Mouse (Mus musculus) CH12.LX (cell line): Measurements from ENCODE around the gene Gas6.

Experiments used
- CHD2 ChIP-seq: IDR thresholded peaks from 2 replicates; pipeline ENCODE4 v1.6.1; 2011; ENCODE audit warnings: low read length, improper control_type of control experiment
- CTCF ChIP-seq, 2 experiments: IDR thresholded peaks in 1 of 2; conservative IDR thresholded peaks in 1 of 2; 2 replicates each; pipeline ENCODE4 v1.5.1; 2011 to 2012; ENCODE audit warnings: low read depth in 2 of 2, low read length in 2 of 2, improper control_type of control experiment in 1 of 2, inconsistent platforms in 1 of 2, mild to moderate bottlenecking in 1 of 2, moderate library complexity in 1 of 2
- EP300 ChIP-seq: IDR thresholded peaks from 2 replicates; pipeline ENCODE4 v1.6.1; 2011; ENCODE audit warnings: low read length, improper control_type of control experiment
- HCFC1 ChIP-seq: IDR thresholded peaks from 2 replicates; pipeline ENCODE4 v1.6.1; 2012; ENCODE audit warnings: low read depth, mild to moderate bottlenecking, inconsistent platforms, low read length, improper control_type of control experiment
- JUND ChIP-seq: conservative IDR thresholded peaks from 2 replicates; pipeline ENCODE4 v1.6.1; 2011; ENCODE audit warnings: low read depth, low read length, improper control_type of control experiment
- KAT2A ChIP-seq: IDR thresholded peaks from 2 replicates; pipeline ENCODE4 v1.6.1; 2012; ENCODE audit warnings: low read length, improper control_type of control experiment, inconsistent platforms; ENCODE audit not compliant: insufficient replicate concordance
- MAX ChIP-seq: IDR thresholded peaks from 2 replicates; pipeline ENCODE4 v1.6.1; 2011; ENCODE audit warnings: low read length, improper control_type of control experiment
- POLR2A ChIP-seq: IDR thresholded peaks from 2 replicates; pipeline ENCODE4 v1.6.1; 2011; ENCODE audit warnings: low read depth, mild to moderate bottlenecking, improper control_type of control experiment, low read length
- USF1 ChIP-seq: IDR thresholded peaks from 2 replicates; pipeline ENCODE4 v1.6.1; 2014; ENCODE audit warnings: low read depth, mild to moderate bottlenecking, inconsistent platforms, low read length, improper control_type of control experiment
- ZC3H11A ChIP-seq: IDR thresholded peaks from 2 replicates; pipeline ENCODE4 v1.6.1; 2012; ENCODE audit warnings: low read depth, mild to moderate bottlenecking, inconsistent platforms, low read length, improper control_type of control experiment
- ZMIZ1 ChIP-seq: IDR thresholded peaks from 2 replicates; pipeline ENCODE4 v1.6.1; 2012; ENCODE audit warnings: low read depth, mild to moderate bottlenecking, inconsistent platforms, low read length, improper control_type of control experiment
- ZNF384 ChIP-seq: IDR thresholded peaks from 2 replicates; pipeline ENCODE4 v1.6.1; 2012; ENCODE audit warnings: low read depth, low read length, improper control_type of control experiment, inconsistent platforms

- TF ChIP-seq CTCF (conservative IDR thresholded peaks at IDR 0.05 in 1 of 2, IDR thresholded peaks at IDR 0.05 in 1 of 2; ENCODE audit: low read depth in 2 of 2, low read length in 2 of 2) (no peak), CHD2 (no peak), USF1 (no peak), JUND (no peak), KAT2A (no peak), POLR2A (no peak), MAX (no peak), EP300 (no peak), HCFC1 (no peak), ZNF384 (no peak), ZMIZ1 (no peak), ZC3H11A (no peak)
These were observed 63.9 kb downstream of the Gas6 start for GRCm38 (mm10) chr8:13430412-13430811.
